Mouse (Mus musculus): ENCODE measurements at regions not wholly inside any gene's neighbourhood (a gene's known extent, or its start where the extent isn't known, plus 50 kb on each side); places are given as distances from the start of the nearest gene placed in this dataset.
"Not testable (repeated sequence)": the region's sequence is repeated elsewhere in the genome, so short reads cannot be mapped to it uniquely, and the experiment has no call there.

- DNase-seq, result no peak
Measured at GRCm38 (mm10) chr19:51355701-51356100, 677.3 kb upstream of the Sorcs1 start.

- no peak for DNase-seq
Measured at GRCm38 (mm10) chr19:51340491-51340890, 662.0 kb upstream of the Sorcs1 start.

DNA sequence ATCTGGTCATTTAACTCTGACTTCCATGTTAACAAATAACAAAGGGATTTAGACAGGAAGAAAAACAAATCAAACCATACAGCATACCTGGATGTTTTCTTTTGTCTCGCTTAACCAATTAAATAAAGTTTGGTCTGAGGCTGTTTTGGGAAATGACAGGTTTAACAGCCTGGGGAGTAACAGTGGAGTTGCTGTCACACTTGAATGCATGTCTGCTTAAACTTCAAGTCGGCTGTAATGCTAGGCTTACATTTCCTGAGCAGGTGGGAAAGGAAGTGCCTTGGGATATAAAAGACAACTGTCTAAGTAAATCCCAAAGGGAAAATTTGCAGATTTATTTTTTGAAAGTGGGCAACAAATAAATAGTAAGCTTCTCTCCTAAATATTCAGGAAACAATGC lies 651.6 kb upstream of the Sorcs1 start:
- no peak for DNase-seq

GRCm38 (mm10) chr19:51303708-51304107 lies 625.3 kb upstream of the Sorcs1 start:
- no peak for DNase-seq

DNA sequence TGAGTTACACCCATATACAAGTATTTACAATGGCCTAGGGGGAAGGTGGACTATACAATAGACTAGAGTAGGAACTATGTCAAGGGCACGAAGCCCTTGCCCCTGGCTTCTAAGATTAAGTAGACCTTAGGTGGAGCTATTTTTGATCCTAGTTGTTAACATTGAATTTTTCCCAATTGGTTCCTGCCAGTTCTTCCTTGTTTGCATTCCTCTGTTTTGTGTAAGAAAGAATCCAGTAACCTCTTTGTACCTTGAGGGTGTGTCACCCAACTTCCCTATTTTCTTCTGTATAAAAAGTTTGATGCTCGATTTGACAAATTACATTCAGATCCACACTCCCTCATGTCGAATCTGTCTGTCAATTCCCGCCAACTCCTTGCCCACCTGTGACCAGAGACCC lies 618.2 kb upstream of the Sorcs1 start:
- not testable (repeated sequence) for DNase-seq

DNA sequence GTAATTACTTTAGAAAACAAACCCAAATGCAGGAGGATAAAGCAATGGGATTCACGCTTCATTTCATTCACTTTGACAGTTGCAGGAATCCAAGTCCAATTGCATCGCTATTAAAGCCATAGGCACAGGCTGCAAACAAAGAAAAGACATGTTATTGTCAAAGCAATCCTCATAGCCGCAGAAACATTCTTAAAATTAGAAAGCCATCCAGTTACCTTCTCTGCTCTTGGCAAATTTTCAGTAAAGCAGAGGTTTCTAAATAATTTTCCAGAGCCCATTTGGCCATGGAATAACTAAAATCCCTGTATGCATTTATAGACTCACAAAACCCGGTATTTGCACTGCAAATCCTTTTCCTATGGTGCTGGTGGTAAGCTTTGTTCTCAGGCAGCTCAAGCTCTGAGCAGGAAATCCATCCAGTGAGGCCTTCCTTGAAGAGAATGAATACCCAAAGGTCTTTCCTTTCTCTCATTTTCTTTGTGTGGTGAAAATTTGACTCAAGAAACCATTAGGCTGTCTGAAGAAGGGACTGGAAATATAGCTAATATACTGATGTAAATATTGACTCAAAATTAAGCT lies 590.6 kb upstream of the Sorcs1 start:
- DNase-seq, result no peak

DNA sequence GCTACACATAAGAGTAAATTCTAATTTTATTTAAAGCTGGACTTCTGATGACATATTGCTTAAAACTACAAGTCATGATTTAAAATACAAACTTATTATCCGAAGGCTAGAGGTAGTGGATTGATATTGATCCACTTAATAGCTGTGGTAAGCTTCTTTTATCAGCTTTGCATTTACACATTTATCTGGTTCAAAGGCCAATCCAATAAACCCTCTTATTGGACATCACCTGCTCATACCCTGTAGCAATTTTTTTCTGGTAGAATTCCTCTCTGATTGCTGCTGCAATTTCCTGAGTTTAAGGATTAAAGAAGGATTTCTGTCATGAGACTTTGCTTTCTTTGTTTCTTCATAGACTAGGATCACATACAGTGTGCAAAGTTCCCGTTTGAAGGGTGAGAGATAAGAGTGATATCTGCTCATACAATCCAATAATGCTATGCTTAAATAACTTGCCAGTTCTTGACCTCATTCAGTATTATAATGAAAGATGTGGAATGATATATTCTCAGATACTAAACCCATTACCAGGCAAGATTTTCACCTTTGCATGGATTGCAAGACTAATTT lies 561.9 kb upstream of the Sorcs1 start:
- DNase-seq, result no peak

- no peak for DNase-seq
Measured at GRCm38 (mm10) chr19:51238181-51238523, 559.7 kb upstream of the Sorcs1 start.

DNA sequence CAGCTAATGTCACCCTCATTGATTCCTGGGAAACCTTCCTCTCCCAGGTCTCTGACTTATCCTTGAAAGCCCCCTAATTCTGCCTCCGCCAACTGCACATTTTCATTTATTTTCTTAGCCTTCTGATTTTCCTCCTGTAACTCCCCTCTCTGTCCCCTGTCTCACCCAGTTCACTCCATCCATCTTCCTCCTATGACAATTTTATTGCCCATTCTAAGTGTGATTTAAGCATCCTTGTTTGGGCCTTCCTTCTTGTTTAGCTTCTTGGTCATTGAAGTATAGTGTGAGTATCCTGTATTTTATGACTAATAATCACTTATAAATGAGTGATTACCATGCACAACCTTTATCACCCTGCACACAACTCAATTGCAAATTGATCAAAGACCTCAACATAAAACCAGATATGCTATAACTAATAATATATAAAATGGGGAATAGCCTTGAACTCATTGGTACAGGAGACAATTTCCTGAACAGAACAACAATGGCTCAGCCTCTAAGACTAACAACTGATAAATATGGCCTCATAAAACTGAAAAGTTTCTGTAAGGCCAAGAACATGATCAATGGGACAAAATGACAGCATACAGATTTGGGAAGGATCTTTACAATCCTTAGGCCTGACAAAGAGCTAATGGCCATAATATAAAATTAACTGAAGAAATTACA lies 559.2 kb upstream of the Sorcs1 start:
- no peak for DNase-seq

DNA sequence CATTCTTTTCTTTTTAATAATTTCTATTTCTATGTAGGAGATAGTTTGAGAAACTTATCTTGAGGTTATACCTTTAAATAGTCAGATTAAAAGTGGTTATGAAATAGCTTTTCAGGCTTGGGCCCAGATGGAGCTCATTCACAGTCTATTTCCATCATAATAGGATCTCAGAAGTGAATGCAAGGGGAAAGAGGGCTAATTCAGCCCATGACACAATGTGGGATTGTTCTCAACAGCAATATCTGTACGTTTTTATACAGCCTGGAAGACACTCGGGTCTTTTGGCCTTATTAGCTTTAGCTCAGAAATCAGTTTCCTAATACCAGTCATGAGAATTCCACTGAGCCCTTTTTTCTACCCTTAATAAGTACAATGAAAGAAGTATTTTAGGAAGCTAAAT lies 554.1 kb upstream of the Sorcs1 start:
- DNase-seq, result no peak

- no peak for DNase-seq
Measured at GRCm38 (mm10) chr19:51226932-51227331, 548.5 kb upstream of the Sorcs1 start.

GRCm38 (mm10) chr19:51201391-51201790 lies 522.9 kb upstream of the Sorcs1 start:
- DNase-seq, result peak; percentile 0

Measured in cerebellum, adult 11 months (tissue).